Mouse (Mus musculus) heart, embryonic 15.5 days (tissue): ENCODE data around the gene Sec62. TPM values are rescaled to one million over a fixed set of nuclear protein-coding genes. Genes with fewer than 3 reads are reported as not detected.
"Not testable (repeated sequence)": the region's sequence is repeated elsewhere in the genome, so short reads cannot be mapped to it uniquely, and the experiment has no call there.

Experiments used
- ATAC-seq: fragments of 200-750 bp; cut with Nextera tagmentation; replicated peaks from 2 replicates; pipeline ENCODE4 v1.8.0; 2017; ENCODE audit warnings: low read depth, moderate TSS enrichment; ENCODE audit not compliant: insufficient number of reproducible peaks, insufficient read depth, low FRiP score
- H3K27ac ChIP-seq: fragments of 300-500 bp; sonication (generic); 2 replicates; pipeline ENCODE4 v1.5.1; 2015; ENCODE audit warnings: mild to moderate bottlenecking, inconsistent platforms
- H3K27me3 ChIP-seq: fragments of 300-500 bp; sonication (generic); 2 replicates; pipeline ENCODE4 v1.6.1; 2015; ENCODE audit warnings: inconsistent platforms
- H3K36me3 ChIP-seq: fragments of 300-500 bp; sonication (generic); 2 replicates; pipeline ENCODE4 v1.6.1; 2015; ENCODE audit warnings: mild to moderate bottlenecking, inconsistent platforms
- H3K4me1 ChIP-seq: fragments of 300-500 bp; sonication (generic); replicated peaks from 2 replicates; pipeline ENCODE4 v1.6.1; 2015; ENCODE audit warnings: inconsistent platforms
- H3K4me2 ChIP-seq: fragments of 300-500 bp; sonication (generic); 2 replicates; pipeline ENCODE4 v1.6.1; 2015; ENCODE audit warnings: inconsistent platforms, mild to moderate bottlenecking, moderate library complexity
- H3K4me3 ChIP-seq: fragments of 300-500 bp; sonication (generic); 2 replicates; pipeline ENCODE4 v1.5.1; 2015; ENCODE audit warnings: mild to moderate bottlenecking, inconsistent platforms
- H3K9ac ChIP-seq: fragments of 300-500 bp; sonication (generic); 2 replicates; pipeline ENCODE4 v1.6.1; 2015; ENCODE audit warnings: mild to moderate bottlenecking, inconsistent platforms
- H3K9me3 ChIP-seq: fragments of 300-500 bp; sonication (generic); replicated peaks from 2 replicates; pipeline ENCODE4 v1.6.1; 2016; ENCODE audit warnings: inconsistent platforms
- WGBS: fragments of 180-500 bp; shearing (Covaris S2); methylation state at CpG from one replicate; pipeline ENCODE4 v1.1.7; 2015; ENCODE audit warnings: mixed read lengths; 5-methylcytosine and 5-hydroxymethylcytosine counted together
- polyA plus RNA-seq: library from polyadenylated mRNA; unstranded; fragments of >200 nt; fragmentation: Nextera tagmentation; extraction: Ambion mirVana; gene quantifications from 2 replicates; pipeline ENCODE4 v1.2.1, GENCODE M21; 2015

The Sec62 gene
- polyA plus RNA-seq, 1 experiment from 2014 or later: 71.3 TPM

- Histone ChIP-seq H3K9ac (no peak overlapping the region), H3K4me1 (no peaks in the 10 kb centered on the region), H3K4me3 (no peak overlapping the region), H3K27ac (no peak overlapping the region), H3K27me3 (no peaks in the 10 kb centered on the region), H3K9me3 (no peaks in the 10 kb centered on the region), H3K4me2 (no peak overlapping the region), H3K36me3 (no peaks in the 10 kb centered on the region)
- 86% methylated on average over 3 of the region's 3 CpGs for WGBS
- no peak for ATAC-seq
These were observed 40.6 kb downstream of the Sec62 start for GRCm38 (mm10) chr3:30833254-30833653.

GRCm38 (mm10) chr3:30845755-30846154 is 53.1 kb downstream of the Sec62 start:
- Histone ChIP-seq H3K27me3 (no peaks in the 10 kb centered on the region), H3K9me3 (no peaks in the 10 kb centered on the region), H3K36me3 (no peaks in the 10 kb centered on the region), H3K4me2 (no peak overlapping the region), H3K4me3 (no peak overlapping the region), H3K27ac (no peak overlapping the region), H3K4me1 (no peaks in the 10 kb centered on the region), H3K9ac (no peak overlapping the region)
- no peak for ATAC-seq
- 77% methylated on average over 2 of the region's 2 CpGs for WGBS

- Histone ChIP-seq H3K36me3 (no peaks in the 10 kb centered on the region), H3K9ac (no peak overlapping the region), H3K4me1 (no peaks in the 10 kb centered on the region), H3K27ac (no peak overlapping the region), H3K4me2 (no peak overlapping the region), H3K4me3 (no peak overlapping the region), H3K9me3 (no peaks in the 10 kb centered on the region), H3K27me3 (no peaks in the 10 kb centered on the region)
- no peak for ATAC-seq
- WGBS: 50% methylated on average over 1 of the region's 1 CpGs
These were observed 54.7 kb downstream of the Sec62 start for GRCm38 (mm10) chr3:30847413-30847812.

GRCm38 (mm10) chr3:30851422-30851821 is 58.7 kb downstream of the Sec62 start:
- Histone ChIP-seq H3K27ac (no peak overlapping the region), H3K27me3 (no peaks in the 10 kb centered on the region), H3K36me3 (no peaks in the 10 kb centered on the region), H3K4me2 (no peak overlapping the region), H3K4me1 (peaks cover 7% of the 10 kb centered on the region; the same call in 1 of the 2 replicates), H3K4me3 (no peak overlapping the region), H3K9me3 (no peaks in the 10 kb centered on the region), H3K9ac (no peak overlapping the region)
- no peak for ATAC-seq
- WGBS: 63% methylated on average over 5 of the region's 6 CpGs

- Histone ChIP-seq H3K27ac (no peak overlapping the region), H3K27me3 (0 out of 2 replicates have a peak, but pooled peaks cover 3% of the 10 kb centered on the region)
- 86% methylated on average over 5 of the region's 5 CpGs for WGBS
These were observed 60.9 kb downstream of the Sec62 start for GRCm38 (mm10) chr3:30853596-30853995.

GRCm38 (mm10) chr3:30855604-30856458 is 63.2 kb downstream of the Sec62 start, which contains the start of gene Gpr160:
Gene Gpr160, plus strand, starts transcription at chr3:30855950.
- Histone ChIP-seq H3K27ac (no peak within 1 kb of the TSS), H3K9ac (peak within 1 kb of the TSS; percentile 42), H3K4me3 (peak within 1 kb of the TSS; percentile 56), H3K4me1 (peaks cover 7% of the 10 kb centered on the region; the same call in 1 of the 2 replicates), H3K27me3 (0 out of 2 replicates have a peak, but pooled peaks cover 3% of the 10 kb centered on the region), H3K9me3 (no peaks in the 10 kb centered on the region), H3K36me3 (no peaks in the 10 kb centered on the region), H3K4me2 (peak within 1 kb of the TSS; percentile 91)
- peak; percentile 76 for ATAC-seq
- WGBS: under 1% methylated on average over 75 of the region's 75 CpGs

More at GRCm38 (mm10) chr3:30853596-30853995, 60.9 kb downstream of the Sec62 start:
- H3K9ac ChIP-seq: no peak overlapping the region
- H3K4me3 ChIP-seq: no peak overlapping the region
- H3K4me2 ChIP-seq: no peak overlapping the region
- ATAC-seq: no peak
- no peaks in the 10 kb centered on the region for H3K9me3 ChIP-seq
- H3K36me3 ChIP-seq: no peaks in the 10 kb centered on the region
- peaks cover 7% of the 10 kb centered on the region; the same call in 1 of the 2 replicates for H3K4me1 ChIP-seq

GRCm38 (mm10) chr3:30859599-30859998 is 66.9 kb downstream of the Sec62 start:
- not testable (repeated sequence) for H3K27me3 ChIP-seq, H3K9ac ChIP-seq, H3K4me3 ChIP-seq, H3K27ac ChIP-seq, H3K4me1 ChIP-seq, H3K36me3 ChIP-seq, H3K4me2 ChIP-seq, ATAC-seq, H3K9me3 ChIP-seq
- 91% methylated on average over 8 of the region's 8 CpGs for WGBS

- no peak for ATAC-seq
- Histone ChIP-seq H3K4me3 (no peak overlapping the region), H3K36me3 (no peaks in the 10 kb centered on the region), H3K4me1 (peaks cover 3% of the 10 kb centered on the region; the same call in 1 of the 2 replicates), H3K27ac (no peak overlapping the region), H3K27me3 (0 out of 2 replicates have a peak, but pooled peaks cover 3% of the 10 kb centered on the region), H3K9ac (no peak overlapping the region), H3K4me2 (no peak overlapping the region), H3K9me3 (no peaks in the 10 kb centered on the region)
- WGBS: 70% methylated on average over 4 of the region's 4 CpGs
These were observed 68.0 kb downstream of the Sec62 start for GRCm38 (mm10) chr3:30860705-30861104.

- Histone ChIP-seq H3K4me3 (no peak overlapping the region), H3K36me3 (no peaks in the 10 kb centered on the region), H3K9me3 (no peaks in the 10 kb centered on the region), H3K4me1 (no peaks in the 10 kb centered on the region), H3K9ac (no peak overlapping the region), H3K4me2 (no peak overlapping the region), H3K27me3 (no peaks in the 10 kb centered on the region), H3K27ac (no peak overlapping the region)
- WGBS: 66% methylated on average over 5 of the region's 5 CpGs
- ATAC-seq: no peak
These were observed 71.2 kb downstream of the Sec62 start for GRCm38 (mm10) chr3:30863712-30864435.

- H3K4me2 ChIP-seq: no peak overlapping the region
- WGBS: 65% methylated on average over 1 of the region's 1 CpGs
- no peak overlapping the region for H3K9ac ChIP-seq
- no peak for ATAC-seq
- no peaks in the 10 kb centered on the region for H3K36me3 ChIP-seq
- H3K4me1 ChIP-seq: no peaks in the 10 kb centered on the region
- H3K27me3 ChIP-seq: no peaks in the 10 kb centered on the region
- H3K27ac ChIP-seq: no peak overlapping the region
- H3K9me3 ChIP-seq: no peaks in the 10 kb centered on the region
- H3K4me3 ChIP-seq: no peak overlapping the region
These were observed 72.0 kb downstream of the Sec62 start for GRCm38 (mm10) chr3:30864640-30865039.

- 72% methylated on average over 5 of the region's 5 CpGs for WGBS
- ATAC-seq: no peak
- Histone ChIP-seq H3K4me3 (no peak overlapping the region), H3K9ac (no peak overlapping the region), H3K4me2 (no peak overlapping the region), H3K27me3 (no peaks in the 10 kb centered on the region), H3K27ac (no peak overlapping the region), H3K9me3 (no peaks in the 10 kb centered on the region), H3K36me3 (no peaks in the 10 kb centered on the region), H3K4me1 (no peaks in the 10 kb centered on the region)
These were observed 75.5 kb downstream of the Sec62 start for GRCm38 (mm10) chr3:30868176-30868575.
